Mouse (Mus musculus) CH12.LX (cell line): Measurements from ENCODE around the gene Pced1b. TPM values are rescaled to one million over a fixed set of nuclear protein-coding genes. Genes with fewer than 3 reads are reported as not detected.

Experiments used
- DNase-seq: peaks from one replicate; pipeline ENCODE4 v3.0.0-alpha.2; 2013; ENCODE audit errors: extremely low read depth
- H3K27ac ChIP-seq: 2 replicates; pipeline ENCODE4 v1.5.1; 2012; ENCODE audit warnings: low read depth, mild to moderate bottlenecking, control low read depth, moderate library complexity; ENCODE audit not compliant: insufficient read depth
- H3K27me3 ChIP-seq: replicated peaks from 2 replicates; pipeline ENCODE3; 2012; ENCODE audit warnings: inconsistent platforms
- H3K36me3 ChIP-seq, 2 experiments: replicated peaks in 1 of 2; 2 replicates each; pipeline versions ENCODE3 to v1.6.1; 2012; ENCODE audit warnings: inconsistent platforms in 1 of 2, low read length in 1 of 2, mild to moderate bottlenecking in 1 of 2, mixed read lengths in 1 of 2, moderate library complexity in 1 of 2; ENCODE audit not compliant: control insufficient read depth in 1 of 2, insufficient read depth in 1 of 2
- H3K4me1 ChIP-seq, 2 experiments: 2 replicates each; pipeline ENCODE4 v1.6.1; 2012; ENCODE audit warnings: inconsistent platforms in 1 of 2, moderate library complexity in 1 of 2; ENCODE audit not compliant: insufficient read depth in 2 of 2, control insufficient read depth in 1 of 2
- H3K4me2 ChIP-seq: 2 replicates; pipeline ENCODE4 v1.6.1; 2012; ENCODE audit warnings: low read depth, mild to moderate bottlenecking, control low read depth; ENCODE audit not compliant: poor library complexity, insufficient read depth, severe bottlenecking
- H3K4me3 ChIP-seq, 3 experiments: fragments of 150-350 bp in 1 of 3; sonication (generic) in 1 of 3; replicated peaks in 1 of 3; 2 replicates each; pipeline versions ENCODE3 to v1.5.1; 2011 to 2012; ENCODE audit warnings: low read depth in 2 of 3, low read length in 2 of 3, mild to moderate bottlenecking in 2 of 3, moderate library complexity in 2 of 3, control low read depth in 1 of 3, improper control_type of control experiment in 1 of 3, inconsistent platforms in 1 of 3, mixed read lengths in 1 of 3; ENCODE audit not compliant: poor library complexity in 1 of 3
- H3K79me2 ChIP-seq: replicated peaks from 2 replicates; pipeline ENCODE4 v1.6.1; 2012; ENCODE audit warnings: mild to moderate bottlenecking, moderate library complexity; ENCODE audit not compliant: control insufficient read depth, poor library complexity, insufficient read depth, severe bottlenecking; ENCODE audit errors: extremely low read depth
- H3K9ac ChIP-seq: 2 replicates; pipeline ENCODE4 v1.6.1; 2012; ENCODE audit warnings: low read depth, mild to moderate bottlenecking, control low read depth, moderate library complexity; ENCODE audit not compliant: insufficient read depth
- H3K9me3 ChIP-seq: replicated peaks from 2 replicates; pipeline ENCODE3; 2012; ENCODE audit warnings: low read length, inconsistent platforms, mixed read lengths
- CHD1 ChIP-seq: IDR thresholded peaks from 2 replicates; pipeline ENCODE4 v1.6.1; 2012; ENCODE audit warnings: low read depth, low read length, improper control_type of control experiment, inconsistent platforms
- CTCF ChIP-seq, 2 experiments: IDR thresholded peaks in 1 of 2; conservative IDR thresholded peaks in 1 of 2; 2 replicates each; pipeline ENCODE4 v1.5.1; 2011 to 2012; ENCODE audit warnings: low read depth in 2 of 2, low read length in 2 of 2, improper control_type of control experiment in 1 of 2, inconsistent platforms in 1 of 2, mild to moderate bottlenecking in 1 of 2, moderate library complexity in 1 of 2
- E2F4 ChIP-seq: IDR thresholded peaks from 2 replicates; pipeline ENCODE4 v1.6.1; 2011; ENCODE audit warnings: low read depth, low read length, improper control_type of control experiment; ENCODE audit not compliant: insufficient replicate concordance
- EP300 ChIP-seq: IDR thresholded peaks from 2 replicates; pipeline ENCODE4 v1.6.1; 2011; ENCODE audit warnings: low read length, improper control_type of control experiment
- ETS1 ChIP-seq: conservative IDR thresholded peaks from 2 replicates; pipeline ENCODE4 v1.6.1; 2012; ENCODE audit warnings: low read depth, mild to moderate bottlenecking, inconsistent platforms, low read length, improper control_type of control experiment, moderate library complexity
- GABPA ChIP-seq: IDR thresholded peaks from 2 replicates; pipeline ENCODE4 v1.6.1; 2012; ENCODE audit warnings: low read depth, low read length, improper control_type of control experiment, inconsistent platforms; ENCODE audit not compliant: insufficient replicate concordance
- IRF4 ChIP-seq: IDR thresholded peaks from 2 replicates; pipeline ENCODE4 v1.6.1; 2014; ENCODE audit warnings: low read depth, mild to moderate bottlenecking, inconsistent platforms, low read length, improper control_type of control experiment
- MAZ ChIP-seq: IDR thresholded peaks from 2 replicates; pipeline ENCODE4 v1.6.1; 2012; ENCODE audit warnings: low read depth, mild to moderate bottlenecking, inconsistent platforms, low read length, improper control_type of control experiment, moderate library complexity
- NRF1 ChIP-seq: IDR thresholded peaks from 2 replicates; pipeline ENCODE4 v1.6.1; 2014; ENCODE audit warnings: low read depth, mild to moderate bottlenecking, inconsistent platforms, low read length, improper control_type of control experiment, moderate library complexity
- PAX5 ChIP-seq: IDR thresholded peaks from 2 replicates; pipeline ENCODE4 v1.6.1; 2012; ENCODE audit warnings: low read length, inconsistent platforms, mixed read lengths
- RAD21 ChIP-seq: IDR thresholded peaks from 2 replicates; pipeline ENCODE4 v1.6.1; 2011; ENCODE audit warnings: low read depth, mild to moderate bottlenecking, low read length, improper control_type of control experiment, moderate library complexity
- TBP ChIP-seq: conservative IDR thresholded peaks from 2 replicates; pipeline ENCODE4 v1.6.1; 2011; ENCODE audit warnings: low read depth, low read length, improper control_type of control experiment
- UBTF ChIP-seq: IDR thresholded peaks from 2 replicates; pipeline ENCODE4 v1.6.1; 2012; ENCODE audit warnings: low read depth, mild to moderate bottlenecking, inconsistent platforms, low read length, improper control_type of control experiment, moderate library complexity
- USF1 ChIP-seq: IDR thresholded peaks from 2 replicates; pipeline ENCODE4 v1.6.1; 2014; ENCODE audit warnings: low read depth, mild to moderate bottlenecking, inconsistent platforms, low read length, improper control_type of control experiment
- USF2 ChIP-seq: conservative IDR thresholded peaks from 2 replicates; pipeline ENCODE4 v1.6.1; 2011; ENCODE audit warnings: low read depth, low read length, improper control_type of control experiment
- dilution Hi-C: fragments of 300-500 bp; cut with MboI; formaldehyde crosslinking; loops from 2 replicates; pipeline ENCODE4 v1.14.3; 2020; ENCODE audit warnings: low sequenced_read_pairs; ENCODE audit not compliant: extremely low pct_unique_long_range_greater_than_20kb, extremely low pct_ligation_motif_present
- in situ Hi-C: fragments of 300-500 bp; cut with MboI; formaldehyde crosslinking; loops from 3 replicates; pipeline ENCODE4 v1.14.3; 2019; ENCODE audit warnings: low sequenced_read_pairs, low pct_ligation_motif_present, low pct_unique_long_range_greater_than_20kb, mixed read lengths
- polyA plus RNA-seq: library from polyadenylated mRNA; unstranded; fragments of >175 nt; gene quantifications from 2 replicates; pipeline ENCODE4 v1.2.1, GENCODE M21; 2012; ENCODE audit warnings: low read depth; ENCODE audit not compliant: insufficient read length
- total RNA-seq, 2 experiments: library from RNA; depleted of rRNA; stranded (reverse); fragments of 300-350 nt in 1 of 2; fragments of >200 nt in 1 of 2; gene quantifications; 2 replicates each; pipeline ENCODE4 v1.2.3; 2012 to 2014

Pced1b gene
- total and polyA plus RNA-seq, 3 experiments: 12.3 to 44.2 (median 21.1) TPM

DNA sequence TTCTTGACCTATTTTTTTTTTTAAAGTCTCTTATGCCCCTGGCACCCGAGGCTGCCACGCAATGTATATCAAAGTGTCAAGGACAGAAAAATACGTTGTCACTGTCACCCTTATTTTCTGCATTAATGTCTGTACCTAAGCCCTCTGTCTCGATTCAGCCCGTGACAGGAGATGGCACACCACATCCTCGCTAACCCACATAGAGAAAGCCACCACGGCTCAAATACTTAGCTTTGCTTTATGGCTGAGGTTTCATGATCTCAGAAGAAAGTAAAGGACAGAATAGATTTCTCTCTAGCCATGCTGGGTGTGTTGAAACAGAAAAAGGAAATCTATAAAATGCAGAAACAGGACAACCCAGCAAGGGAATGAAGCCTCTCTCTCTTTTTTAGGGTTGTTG lies 64.3 kb downstream of the Pced1b start:
- Histone ChIP-seq H3K27me3 (no peaks in the 10 kb centered on the region), H3K36me3 (peaks cover 0 to 6% of the 10 kb centered on the region in 2 experiments), H3K4me2 (no peak overlapping the region; the same call in 1 of the 2 replicates), H3K4me3 (no peak overlapping the region), H3K79me2 (no peaks in the 10 kb centered on the region), H3K4me1 (no peaks in the 10 kb centered on the region; a peak in 1 of 4 replicates), H3K9me3 (no peaks in the 10 kb centered on the region), H3K27ac (no peak overlapping the region), H3K9ac (no peak overlapping the region)
- TF ChIP-seq CTCF (conservative IDR thresholded peaks at IDR 0.05 in 1 of 2, IDR thresholded peaks at IDR 0.05 in 1 of 2; ENCODE audit: low read depth in 2 of 2, low read length in 2 of 2) (no peak), TBP (no peak), GABPA (no peak), PAX5 (no peak), MAZ (no peak), USF1 (no peak), IRF4 (no peak), E2F4 (no peak)
- dilution Hi-C loops: no loop called here
- in situ Hi-C loops: no loop called here
- DNase-seq: no peak

DNA sequence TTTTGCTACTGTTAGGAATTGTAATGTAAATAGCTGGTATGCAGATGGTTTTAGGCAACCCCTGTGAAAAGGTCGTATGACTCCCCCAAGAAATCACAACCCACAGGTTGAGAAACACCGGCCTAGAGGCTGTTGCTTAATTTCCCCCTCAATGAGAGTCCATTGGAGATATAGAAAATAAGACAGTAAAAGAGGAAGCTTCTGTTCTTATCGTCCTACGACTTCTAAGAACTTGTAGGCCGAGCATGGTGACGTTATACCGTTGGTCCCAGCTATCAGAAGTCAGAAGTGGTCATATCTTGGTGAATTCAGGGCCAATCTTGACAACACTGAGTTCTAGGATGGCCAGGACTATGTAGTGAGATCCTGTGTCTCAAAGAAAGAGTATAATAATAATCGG lies 65.0 kb downstream of the Pced1b start:
- dilution Hi-C loops: no loop called here
- Histone ChIP-seq H3K4me2 (no peak overlapping the region), H3K4me3 (no peak overlapping the region), H3K9me3 (no peaks in the 10 kb centered on the region), H3K4me1 (no peaks in the 10 kb centered on the region; a peak in 1 of 4 replicates), H3K9ac (no peak overlapping the region), H3K79me2 (no peaks in the 10 kb centered on the region), H3K27me3 (no peaks in the 10 kb centered on the region), H3K36me3 (peaks cover 0 to 6% of the 10 kb centered on the region in 2 experiments), H3K27ac (no peak overlapping the region)
- no peak for TF ChIP-seq RAD21
- TF ChIP-seq UBTF: no peak
- TF ChIP-seq MAZ: no peak
- in situ Hi-C loops: no loop called here
- DNase-seq: no peak

GRCm38 (mm10) chr15:97314720-97315421 lies 68.0 kb downstream of the Pced1b start:
- H3K4me3 ChIP-seq: no peak overlapping the region
- dilution Hi-C loops (no loop called here), in situ Hi-C loops (no loop called here)
- no peaks in the 10 kb centered on the region for H3K9me3 ChIP-seq
- no peaks in the 10 kb centered on the region for H3K79me2 ChIP-seq
- no peak overlapping the region for H3K9ac ChIP-seq
- no peak for DNase-seq
- no peaks in the 10 kb centered on the region for H3K36me3 ChIP-seq
- no peak overlapping the region for H3K4me2 ChIP-seq
- no peaks in the 10 kb centered on the region for H3K4me1 ChIP-seq
- H3K27ac ChIP-seq: no peak overlapping the region
- TF ChIP-seq CHD1 (no peak), NRF1 (no peak), UBTF (no peak), ETS1 (no peak), USF2 (no peak), EP300 (no peak)
- no peaks in the 10 kb centered on the region for H3K27me3 ChIP-seq
